Mouse (Mus musculus) right cerebral cortex, postnatal 36 days (tissue): ENCODE data around the gene Colq.
"Not testable (repeated sequence)": the region's sequence is repeated elsewhere in the genome, so short reads cannot be mapped to it uniquely, and the experiment has no call there.

Source experiments
- DNase-seq, 2 experiments: peaks; one replicate each; pipeline ENCODE4 v3.0.0; 2022; ENCODE audit warnings: low spot score in 2 of 2, mixed read lengths in 1 of 2

Colq gene

GRCm38 (mm10) chr14:31591243-31591642 is at the start of gene Colq:
Colq (minus strand) TSS chr14:31591343.
- DNase-seq, result no peak

GRCm38 (mm10) chr14:31640346-31640889 is 49.3 kb upstream of the Colq start, which contains the start of gene Gm49387:
Gm49387 (minus strand) TSS chr14:31640878.
- DNase-seq, result no peak

GRCm38 (mm10) chr14:31630677-31631076 is 39.5 kb upstream of the Colq start:
- no peak for DNase-seq

- peak; percentile 53 to 81 for DNase-seq
Measured at GRCm38 (mm10) chr14:31622748-31623147, 31.6 kb upstream of the Colq start.

- DNase-seq, result no peak
Measured at GRCm38 (mm10) chr14:31620591-31621223, 29.6 kb upstream of the Colq start.

GRCm38 (mm10) chr14:31617997-31618396 is 26.9 kb upstream of the Colq start:
- DNase-seq, result no peak

GRCm38 (mm10) chr14:31617204-31617603 is 26.1 kb upstream of the Colq start:
- peak; percentile 16 for DNase-seq

GRCm38 (mm10) chr14:31613671-31614070 is 22.5 kb upstream of the Colq start:
- DNase-seq, result no peak

GRCm38 (mm10) chr14:31611986-31612385 is 20.8 kb upstream of the Colq start:
- DNase-seq, result no peak

GRCm38 (mm10) chr14:31605514-31605913 is 14.4 kb upstream of the Colq start:
- DNase-seq, result no peak

GRCm38 (mm10) chr14:31604916-31605315 is 13.8 kb upstream of the Colq start:
- DNase-seq, result no peak

GRCm38 (mm10) chr14:31602616-31602979 is 11.5 kb upstream of the Colq start:
- not testable (repeated sequence) for DNase-seq

GRCm38 (mm10) chr14:31601908-31602615 is 10.9 kb upstream of the Colq start:
- DNase-seq, result no peak

- DNase-seq, result no peak
Measured at GRCm38 (mm10) chr14:31597446-31597845, 6.3 kb upstream of the Colq start.

GRCm38 (mm10) chr14:31596408-31596807 is 5.3 kb upstream of the Colq start:
- DNase-seq, result no peak

GRCm38 (mm10) chr14:31594693-31595092 is 3.5 kb upstream of the Colq start:
- no peak for DNase-seq

GRCm38 (mm10) chr14:31593036-31593435 is 1.9 kb upstream of the Colq start:
- no peak for DNase-seq

- DNase-seq, result no peak
Measured at GRCm38 (mm10) chr14:31586451-31586850, 4.7 kb downstream of the Colq start.

- no peak for DNase-seq
Measured at GRCm38 (mm10) chr14:31583082-31583481, 8.1 kb downstream of the Colq start.

- no peak for DNase-seq
Measured at GRCm38 (mm10) chr14:31577966-31578735, 13.0 kb downstream of the Colq start.

GRCm38 (mm10) chr14:31576846-31577697 is 14.1 kb downstream of the Colq start:
- no peak for DNase-seq
